Mouse (Mus musculus): Measurements from ENCODE around the gene Cd63. TPM values are rescaled to one million over a fixed set of nuclear protein-coding genes. Genes with fewer than 3 reads are reported as not detected.

Gene Cd63
- total RNA-seq, 1 experiment from 2014 or later = 217 TPM

DNA sequence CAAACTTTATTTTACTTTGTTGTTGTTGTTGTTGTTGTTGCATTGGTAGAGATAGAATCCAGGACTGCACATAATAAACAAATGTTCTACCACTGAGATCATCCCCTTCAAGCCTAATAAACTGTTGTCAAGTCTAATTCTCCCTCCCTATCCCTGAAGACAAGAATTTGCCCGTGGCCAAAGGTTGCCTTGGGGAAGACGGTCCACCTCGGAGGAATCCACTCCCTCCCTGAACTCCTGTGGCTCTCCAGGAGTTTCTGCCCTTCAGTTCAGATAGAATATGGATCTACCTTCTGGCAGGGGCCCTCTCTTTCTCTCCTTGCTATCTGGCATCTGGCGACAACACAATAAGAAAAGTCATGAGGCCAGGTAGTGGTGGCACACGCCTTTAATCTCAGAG lies 4.0 kb downstream of the Cd63 start:
- DNase-seq = no peak

DNA sequence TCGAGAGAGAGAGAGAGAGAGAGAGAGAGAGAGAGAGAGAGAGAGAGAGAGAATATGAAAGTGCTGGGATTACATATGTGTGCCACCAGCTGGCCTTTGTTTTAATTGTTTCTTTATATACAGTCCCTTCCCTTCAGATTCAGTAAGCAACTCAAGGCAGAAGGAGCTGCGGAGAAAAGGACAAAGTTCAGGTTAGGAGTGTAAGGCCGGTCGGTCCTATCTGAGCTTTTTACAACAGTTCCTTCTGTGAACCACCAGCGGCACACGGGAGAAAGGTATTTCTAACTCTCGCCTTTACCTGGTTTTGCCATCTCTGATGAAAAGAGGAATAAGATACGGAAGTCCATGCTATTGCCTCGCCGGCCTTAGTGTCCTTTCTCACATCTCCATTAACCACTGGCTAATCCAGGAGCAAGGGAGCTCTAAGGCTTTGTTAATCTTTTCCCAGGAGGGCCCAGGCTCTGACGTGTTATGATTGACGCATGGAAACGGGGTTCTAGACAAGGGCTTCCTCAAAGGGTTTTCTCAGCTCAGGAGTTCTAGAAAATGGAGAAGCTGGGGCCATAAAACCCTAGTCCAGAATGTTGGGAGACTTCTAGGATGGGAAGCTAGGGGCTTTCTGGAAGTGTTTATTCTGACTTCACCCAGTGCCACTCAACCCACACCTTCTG lies 8.1 kb downstream of the Cd63 start:
- no peak for DNase-seq

GRCm38 (mm10) chr10:128909567-128910028 lies 8.8 kb downstream of the Cd63 start:
- peak; percentile 95 for DNase-seq

GRCm38 (mm10) chr10:128910066-128910841 lies 9.5 kb downstream of the Cd63 start:
- DNase-seq = peak; percentile 69

GRCm38 (mm10) chr10:128911430-128911829 lies 10.6 kb downstream of the Cd63 start:
- no peak for DNase-seq

GRCm38 (mm10) chr10:128912268-128912667 lies 11.5 kb downstream of the Cd63 start:
- no peak for DNase-seq

GRCm38 (mm10) chr10:128912791-128913190 lies 12.0 kb downstream of the Cd63 start:
- no peak for DNase-seq

GRCm38 (mm10) chr10:128913219-128913618 lies 12.4 kb downstream of the Cd63 start:
- DNase-seq = peak; percentile 94

DNA sequence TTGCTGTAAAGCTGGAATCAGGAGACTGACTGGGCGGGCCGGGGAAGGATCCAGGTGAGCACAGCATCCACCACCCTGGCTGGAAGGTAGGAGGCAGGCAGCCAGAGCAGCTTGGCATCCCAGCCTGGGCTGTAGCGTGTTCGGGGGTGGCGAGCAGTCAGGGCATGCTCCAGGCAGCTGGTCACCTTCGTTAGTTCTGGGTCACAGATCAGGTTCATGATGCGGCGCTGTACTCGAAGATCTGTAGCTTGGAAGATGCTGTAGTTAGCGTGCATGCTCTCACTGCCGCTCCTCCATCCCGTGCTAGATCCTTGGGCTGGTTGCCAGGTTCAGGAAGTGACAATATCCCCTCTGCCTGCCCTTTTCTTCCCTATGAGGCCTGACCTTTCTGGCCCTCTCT lies 12.9 kb downstream of the Cd63 start:
- no peak for DNase-seq

DNA sequence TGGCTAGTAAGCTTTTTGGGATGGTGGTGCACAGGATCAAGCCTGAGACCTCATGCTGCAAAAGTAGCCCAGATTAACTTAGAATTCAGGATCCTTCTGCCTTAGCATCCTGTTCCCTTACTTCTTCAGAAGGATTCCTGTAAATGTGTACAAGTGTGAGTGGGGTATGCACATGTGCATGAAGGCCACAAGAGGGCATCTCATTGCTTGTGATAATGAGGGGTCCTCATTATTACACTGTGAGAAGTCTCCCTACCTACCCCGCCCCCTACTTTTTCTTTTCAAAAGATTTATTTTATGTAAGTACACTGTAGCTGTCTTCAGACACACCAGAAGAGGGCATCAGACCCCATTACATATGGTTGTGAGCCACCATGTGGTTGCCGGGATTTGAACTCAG lies 14.8 kb downstream of the Cd63 start:
- DNase-seq = no peak

DNA sequence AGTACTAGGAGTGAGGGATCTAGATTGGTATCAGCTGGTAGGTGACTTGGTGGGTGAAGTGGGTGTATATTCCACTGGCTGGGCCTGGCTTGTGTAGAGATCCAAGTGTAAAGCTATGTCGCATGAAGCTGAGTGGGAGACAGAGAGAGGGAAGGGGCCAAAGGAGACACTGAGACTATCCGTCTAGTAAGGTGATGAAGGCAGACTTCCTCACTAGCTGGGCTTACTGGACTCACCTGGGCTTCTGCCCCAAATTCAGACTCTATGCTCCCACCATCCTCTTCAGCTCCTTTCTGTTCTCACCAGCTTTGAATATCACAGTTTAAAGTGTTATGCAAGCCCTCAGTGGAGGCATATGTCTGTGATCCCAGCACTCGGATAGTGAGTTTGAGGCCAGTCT lies 15.9 kb downstream of the Cd63 start:
- no peak for DNase-seq

DNA sequence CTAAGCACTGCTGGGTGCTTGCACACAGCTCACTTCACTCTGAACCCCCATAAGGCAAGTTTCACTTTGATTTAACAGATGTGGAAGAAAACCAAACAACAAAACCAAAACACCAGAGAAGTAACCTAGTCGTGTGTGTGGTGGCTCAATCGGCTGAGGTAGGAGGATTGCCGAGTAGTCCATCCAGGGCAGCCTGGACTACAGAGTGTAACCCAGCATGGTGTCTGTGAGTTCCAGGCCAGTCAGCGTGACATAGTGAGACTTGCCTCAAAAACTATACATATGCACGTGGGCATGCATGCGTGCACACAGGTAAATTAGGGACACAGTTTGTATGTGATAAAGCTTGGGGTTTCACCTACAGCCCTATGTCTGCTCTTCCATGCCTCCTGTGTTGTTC lies 16.6 kb downstream of the Cd63 start:
- DNase-seq = no peak

- DNase-seq = peak; percentile 40
These were observed 17.5 kb downstream of the Cd63 start for GRCm38 (mm10) chr10:128918246-128918645.

- no peak for DNase-seq
These were observed 18.4 kb downstream of the Cd63 start for GRCm38 (mm10) chr10:128919203-128919631.

DNA sequence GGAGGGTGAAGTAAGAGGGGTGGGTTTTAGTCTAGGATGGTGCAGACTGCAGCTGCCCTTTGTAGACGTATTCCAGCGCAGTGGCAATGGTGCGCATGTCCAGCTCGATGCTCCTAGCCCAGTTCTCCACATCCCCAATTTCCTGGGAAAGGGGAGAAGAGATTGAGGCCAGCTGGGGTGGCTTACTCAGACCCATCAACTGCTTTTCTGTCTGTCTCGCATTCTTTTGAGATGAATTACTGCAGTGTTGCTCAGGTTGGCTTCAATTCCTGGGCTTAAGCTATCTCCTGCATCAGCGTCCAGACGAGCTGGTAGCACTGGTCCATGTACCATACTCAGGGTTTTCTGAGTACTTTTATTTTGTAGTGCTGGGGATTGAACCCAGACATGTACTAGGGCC lies 19.2 kb downstream of the Cd63 start:
- no peak for DNase-seq

GRCm38 (mm10) chr10:128920736-128921161 lies 20.0 kb downstream of the Cd63 start:
- peak; percentile 53 for DNase-seq

DNA sequence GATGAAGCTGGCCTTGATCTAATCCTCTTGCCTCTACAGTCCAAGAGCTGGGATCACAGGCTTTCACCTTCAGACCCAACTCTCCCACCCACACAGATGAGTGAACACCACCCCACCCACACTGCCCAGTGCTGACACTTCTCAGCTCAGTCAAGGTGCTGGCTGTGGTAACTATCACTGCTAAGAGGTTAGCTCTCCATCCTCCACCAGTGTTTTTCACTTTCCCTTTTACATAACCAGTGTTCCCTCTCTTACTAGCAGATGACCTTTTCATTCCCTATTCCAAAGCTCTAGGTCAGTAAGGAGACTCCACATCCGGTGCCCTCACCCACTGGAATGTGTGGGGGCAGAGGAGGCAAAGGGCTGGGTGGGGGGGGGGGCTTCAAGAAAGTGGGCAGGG lies 20.5 kb downstream of the Cd63 start:
- no peak for DNase-seq

- DNase-seq = peak; percentile 63
These were observed 21.4 kb downstream of the Cd63 start for GRCm38 (mm10) chr10:128921883-128922821.

- no peak for DNase-seq
These were observed 21.9 kb downstream of the Cd63 start, which contains the start of gene Rdh5 for GRCm38 (mm10) chr10:128922822-128923012. Gene Rdh5 (minus strand): TSS chr10:128922888.

DNA sequence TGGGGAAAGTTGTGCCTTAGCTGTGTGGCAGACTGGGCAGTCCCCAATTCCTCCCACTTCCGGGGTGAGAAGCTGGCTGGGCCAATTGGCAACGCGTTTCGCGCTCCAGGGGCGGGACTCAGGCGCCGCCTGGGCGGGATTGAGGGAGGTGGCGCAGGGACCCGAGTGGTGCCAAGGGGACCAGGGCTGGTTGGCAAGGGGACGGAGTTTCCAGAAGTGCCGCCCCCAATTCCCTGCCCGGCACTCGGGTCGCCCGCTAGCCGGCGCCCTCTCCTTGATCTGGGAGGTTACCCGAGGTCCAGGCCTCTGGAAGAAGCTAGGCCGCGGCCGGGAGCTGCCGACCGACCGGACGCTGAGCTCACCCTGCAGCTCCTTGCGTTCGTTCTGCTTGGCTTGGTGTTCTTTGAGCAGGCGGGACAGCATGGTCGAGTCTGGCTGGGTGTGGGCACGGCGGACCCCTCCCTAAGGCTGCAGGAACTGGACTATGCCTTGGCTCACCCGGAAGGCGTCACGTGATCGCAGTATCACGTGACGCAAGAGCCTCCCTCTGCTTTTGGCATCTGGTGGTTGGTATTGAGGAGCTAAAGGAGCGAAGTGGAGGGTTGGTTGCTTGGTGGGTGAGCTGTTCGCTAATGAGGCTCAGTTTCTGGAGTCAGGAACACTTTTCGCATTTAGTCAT lies 22.4 kb downstream of the Cd63 start:
- peak; percentile 99 for DNase-seq

DNA sequence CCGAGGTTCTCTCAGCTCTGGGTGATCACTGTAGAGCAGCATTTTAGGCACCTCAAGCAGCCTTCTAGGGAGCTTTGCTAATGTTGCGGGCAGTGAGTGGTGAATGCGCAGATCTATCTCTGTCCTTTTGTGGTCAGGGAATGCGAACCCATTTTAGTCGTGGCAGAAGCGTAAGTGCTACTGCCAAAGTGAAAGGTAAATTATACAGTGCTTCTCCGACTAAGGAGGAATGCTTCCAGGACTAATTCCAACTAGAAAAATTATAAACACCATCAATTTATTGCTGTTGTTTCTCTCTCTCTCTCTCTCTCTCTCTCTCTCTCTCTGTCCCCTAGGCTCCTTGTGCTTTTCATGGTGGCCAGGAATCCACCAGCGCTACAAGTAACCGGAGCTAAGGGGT lies 23.1 kb downstream of the Cd63 start, which contains the start of gene Bloc1s1:
Gene Bloc1s1, minus strand, starts transcription at position 101 of the 400 bp plus-strand sequence.
- no peak for DNase-seq

DNA sequence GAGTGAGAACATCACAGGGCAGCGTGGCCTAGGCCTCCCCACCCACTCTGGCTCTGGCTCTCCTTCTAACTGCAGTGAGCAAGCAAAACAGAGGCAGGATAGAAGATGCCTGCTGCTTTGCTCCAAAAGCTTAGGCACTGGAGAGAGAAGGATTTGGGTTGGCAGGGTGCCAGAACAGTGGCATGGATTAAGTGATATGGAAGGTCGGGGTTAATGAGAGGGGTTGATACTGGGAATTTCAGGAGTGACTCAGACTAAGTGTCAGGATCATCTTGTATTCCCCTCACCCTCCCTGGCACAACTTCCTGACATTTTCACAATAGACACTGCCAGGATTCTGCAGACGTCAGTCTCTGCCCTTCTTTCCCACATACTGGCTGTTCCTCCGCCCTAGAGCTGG lies 27.6 kb downstream of the Cd63 start:
- no peak for DNase-seq
